Mouse (Mus musculus) intestine, postnatal 0 days (tissue): Measurements from ENCODE around the gene Cpt2. TPM values are rescaled to one million over a fixed set of nuclear protein-coding genes. Genes with fewer than 3 reads are reported as not detected.

Source experiments
- ATAC-seq: fragments of 200-750 bp; cut with Nextera tagmentation; 2 replicates; pipeline ENCODE4 v1.8.0; 2017; ENCODE audit warnings: mild to moderate bottlenecking, moderate TSS enrichment, moderate library complexity
- H3K27ac ChIP-seq: fragments of 300-500 bp; sonication (generic); 2 replicates; pipeline ENCODE4 v1.5.1; 2014; ENCODE audit warnings: mild to moderate bottlenecking, low read depth, low read length, moderate library complexity
- H3K27me3 ChIP-seq: fragments of 300-500 bp; sonication (generic); replicated peaks from 2 replicates; pipeline ENCODE4 v1.6.1; 2014; ENCODE audit warnings: low read length, mixed read lengths; ENCODE audit not compliant: control insufficient read depth, insufficient read depth
- H3K36me3 ChIP-seq: fragments of 300-500 bp; sonication (generic); 2 replicates; pipeline ENCODE4 v1.6.1; 2014; ENCODE audit warnings: mild to moderate bottlenecking, moderate library complexity; ENCODE audit not compliant: control insufficient read depth, insufficient read depth
- H3K4me1 ChIP-seq: fragments of 300-500 bp; sonication (generic); replicated peaks from 2 replicates; pipeline ENCODE4 v1.6.1; 2014; ENCODE audit warnings: antibody characterized with exemption, low read length, mixed read lengths; ENCODE audit not compliant: control insufficient read depth, insufficient read depth
- H3K4me2 ChIP-seq: fragments of 300-500 bp; sonication (generic); replicated peaks from 2 replicates; pipeline ENCODE4 v1.6.1; 2014; ENCODE audit warnings: low read depth, mild to moderate bottlenecking, moderate library complexity
- H3K4me3 ChIP-seq: fragments of 300-500 bp; sonication (generic); 2 replicates; pipeline ENCODE4 v1.5.1; 2014; ENCODE audit warnings: low read depth, low read length
- H3K9ac ChIP-seq: fragments of 300-500 bp; sonication (generic); 2 replicates; pipeline ENCODE4 v1.6.1; 2014; ENCODE audit warnings: mild to moderate bottlenecking, low read depth, low read length
- H3K9me3 ChIP-seq: fragments of 300-500 bp; sonication (generic); 2 replicates; pipeline ENCODE4 v1.6.1; 2016; ENCODE audit warnings: mixed run types; ENCODE audit not compliant: control insufficient read depth
- CTCF ChIP-seq: sonication (generic); IDR thresholded peaks from 2 replicates; pipeline ENCODE4 v1.5.1; 2016; ENCODE audit warnings: low read depth, mild to moderate bottlenecking, control low read depth, antibody characterized with exemption, moderate library complexity
- WGBS: fragments of 180-500 bp; shearing (Covaris S2); extraction: QIAGEN DNeasy Blood & Tissue Kit; methylation state at CpG from one replicate; pipeline ENCODE4 v1.1.7; 2014; 5-methylcytosine and 5-hydroxymethylcytosine counted together
- polyA plus RNA-seq: library from polyadenylated mRNA; unstranded; fragments of >200 nt; fragmentation: Nextera tagmentation; extraction: Ambion mirVana; gene quantifications from 2 replicates; pipeline ENCODE4 v1.2.1, GENCODE M21; 2015

The Cpt2 gene
- polyA plus RNA-seq, 1 experiment from 2014 or later = 128 TPM

DNA sequence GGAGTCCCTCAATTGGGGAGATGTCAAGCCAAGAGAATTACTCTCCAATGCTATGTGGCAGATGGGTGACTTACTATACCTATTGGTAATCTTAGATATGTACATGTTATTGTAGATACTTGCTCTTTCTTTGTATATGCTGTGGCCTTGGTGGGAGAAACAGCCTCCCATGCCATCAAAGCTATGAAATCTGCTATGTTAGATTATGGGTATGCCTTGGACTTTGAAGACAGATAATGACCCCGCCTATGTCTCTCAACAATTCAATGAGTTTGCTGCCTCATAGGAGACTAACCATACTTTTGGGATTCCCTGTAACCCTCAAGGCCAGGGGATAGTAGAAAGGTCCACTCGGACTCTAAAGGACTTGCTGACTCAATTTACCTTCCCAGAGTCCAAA, 4.9 kb upstream of the Cpt2 start:
- no peaks in the 10 kb centered on the region for H3K9me3 ChIP-seq
- WGBS = 68% methylated on average over 2 of the region's 2 CpGs

GRCm38 (mm10) chr4:107923803-107924194, 389 bp upstream of the Cpt2 start:
- Histone ChIP-seq H3K9ac (peak overlapping the region; percentile 90; the same call in 1 of the 2 replicates), H3K27me3 (no peaks in the 10 kb centered on the region), H3K4me1 (peaks cover 8% of the 10 kb centered on the region), H3K4me2 (peak overlapping the region; percentile 74), H3K36me3 (no peaks in the 10 kb centered on the region), H3K4me3 (peak overlapping the region; percentile 84), H3K27ac (peak overlapping the region; percentile 97; the same call in 1 of the 2 replicates), H3K9me3 (no peaks in the 10 kb centered on the region)
- 40% methylated on average over 7 of the region's 7 CpGs for WGBS
- no peak for ATAC-seq
- TF ChIP-seq CTCF = no peak

More for the DNA sequence above, 4.9 kb upstream of the Cpt2 start:
- Histone ChIP-seq H3K4me3 (no peak overlapping the region), H3K27ac (no peak overlapping the region), H3K36me3 (no peaks in the 10 kb centered on the region), H3K4me1 (no peaks in the 10 kb centered on the region), H3K9ac (no peak overlapping the region), H3K27me3 (no peaks in the 10 kb centered on the region), H3K4me2 (no peak overlapping the region)
- TF ChIP-seq CTCF = no peak
- ATAC-seq = no peak

DNA sequence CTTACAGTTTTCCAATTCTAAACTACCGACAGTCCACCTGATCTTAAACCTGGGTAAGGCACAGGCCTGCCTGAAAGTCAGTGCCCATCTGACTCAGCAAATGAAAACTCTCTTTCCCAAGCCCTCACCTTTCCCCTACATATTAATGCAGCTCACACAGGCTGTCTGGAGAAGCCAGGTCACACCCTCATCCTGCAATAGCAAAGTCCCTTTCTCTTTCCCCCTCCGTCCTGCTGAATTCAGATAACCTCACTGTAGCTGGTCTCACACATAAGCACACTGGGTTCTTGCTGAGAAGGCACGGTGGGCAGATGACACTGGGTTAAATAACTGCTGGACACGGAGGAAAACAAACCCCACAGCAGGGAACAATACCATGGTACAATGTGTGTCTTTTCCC, 1.5 kb downstream of the Cpt2 start:
- 28% methylated on average over 4 of the region's 4 CpGs for WGBS

GRCm38 (mm10) chr4:107921152-107921695, 2.2 kb downstream of the Cpt2 start:
- Histone ChIP-seq H3K27ac (peak overlapping the region; percentile 87), H3K4me3 (no peak overlapping the region), H3K9me3 (no peaks in the 10 kb centered on the region), H3K4me1 (peaks cover 8% of the 10 kb centered on the region), H3K27me3 (no peaks in the 10 kb centered on the region), H3K4me2 (peak overlapping the region; percentile 74), H3K36me3 (no peaks in the 10 kb centered on the region; the same call in 1 of the 2 replicates), H3K9ac (0 out of 2 replicates have a peak overlapping the region, but pooled peaks have one; percentile 4)
- no peak for TF ChIP-seq CTCF
- peak; percentile 66 for ATAC-seq
- 20% methylated on average over 8 of the region's 8 CpGs for WGBS

More for the DNA sequence above, 1.5 kb downstream of the Cpt2 start:
- H3K36me3 ChIP-seq = no peaks in the 10 kb centered on the region; the same call in 1 of the 2 replicates
- no peaks in the 10 kb centered on the region for H3K9me3 ChIP-seq
- H3K4me1 ChIP-seq = peaks cover 8% of the 10 kb centered on the region
- TF ChIP-seq CTCF = no peak
- ATAC-seq = peak; percentile 69
- no peaks in the 10 kb centered on the region for H3K27me3 ChIP-seq
- peak overlapping the region; percentile 74 for H3K4me2 ChIP-seq
- H3K9ac ChIP-seq = peak overlapping the region; percentile 90
- H3K27ac ChIP-seq = peak overlapping the region; percentile 97
- peak overlapping the region; percentile 84 for H3K4me3 ChIP-seq

- Histone ChIP-seq H3K4me1 (peaks cover 8% of the 10 kb centered on the region), H3K4me2 (peak overlapping the region; percentile 74), H3K4me3 (no peak overlapping the region), H3K36me3 (no peaks in the 10 kb centered on the region; the same call in 1 of the 2 replicates), H3K9me3 (no peaks in the 10 kb centered on the region), H3K9ac (no peak overlapping the region), H3K27me3 (no peaks in the 10 kb centered on the region), H3K27ac (peak overlapping the region; percentile 87)
- WGBS = 37% methylated on average over 2 of the region's 2 CpGs
- no peak for TF ChIP-seq CTCF
- ATAC-seq = no peak
Observed at GRCm38 (mm10) chr4:107920336-107920735, 3.1 kb downstream of the Cpt2 start.

- Histone ChIP-seq H3K4me2 (no peak overlapping the region), H3K36me3 (peaks cover 88% of the 10 kb centered on the region), H3K27me3 (no peaks in the 10 kb centered on the region), H3K27ac (no peak overlapping the region), H3K9me3 (no peaks in the 10 kb centered on the region), H3K9ac (no peak overlapping the region), H3K4me3 (no peak overlapping the region), H3K4me1 (no peaks in the 10 kb centered on the region)
- no peak for TF ChIP-seq CTCF
- WGBS = 89% methylated on average over 4 of the region's 4 CpGs
- no peak for ATAC-seq
Observed at GRCm38 (mm10) chr4:107910020-107910419, 13.4 kb downstream of the Cpt2 start.
